Mouse (Mus musculus) left cerebral cortex, postnatal 36 days (tissue): ENCODE results near the gene Rps15. TPM values are rescaled to one million over a fixed set of nuclear protein-coding genes. Genes with fewer than 3 reads are reported as not detected.
"Not testable (repeated sequence)": the region's sequence is repeated elsewhere in the genome, so short reads cannot be mapped to it uniquely, and the experiment has no call there.

Experiments
- DNase-seq, 2 experiments: peaks; one replicate each; pipeline ENCODE4 v3.0.0; 2021 to 2022; ENCODE audit warnings: low spot score in 2 of 2, mixed read lengths in 1 of 2
- intact Hi-C: fragments of 180-260 bp; cut with DNase I; formaldehyde crosslinking; loops from one replicate; pipeline ENCODE4 v1.15.1; 2025
- total RNA-seq, 2 experiments: library from RNA; stranded (reverse); gene quantifications; 2 replicates each; pipeline ENCODE4 v1.2.3; 2021

Gene Rps15
- total RNA-seq, result 100 to 1,000 TPM; 799 to 946 TPM

GRCm38 (mm10) chr10:80292251-80293146 lies at the start of gene Rps15:
TSS of gene Rps15 (plus strand) at chr10:80292453.
- peak; percentile 92 for DNase-seq
- intact Hi-C loops, result no loop called here

GRCm38 (mm10) chr10:80242607-80243006 lies 49.6 kb upstream of the Rps15 start:
- DNase-seq, result no peak
- intact Hi-C loops, result no loop called here

- intact Hi-C loops, result loop anchor here (1.0 kb wide), 1 partner anchor 70 kb away; no protein-coding TSS in a partner anchor
- DNase-seq, result no peak
These were observed 47.4 kb upstream of the Rps15 start for GRCm38 (mm10) chr10:80244791-80245399.

GRCm38 (mm10) chr10:80245600-80245999 lies 46.7 kb upstream of the Rps15 start:
- DNase-seq, result peak; percentile 66 to 77
- intact Hi-C loops, result loop anchor here (1.0 kb wide), 1 partner anchor 70 kb away; no protein-coding TSS in a partner anchor

GRCm38 (mm10) chr10:80247849-80248248 lies 44.4 kb upstream of the Rps15 start:
- DNase-seq, result no peak
- intact Hi-C loops, result no loop called here

GRCm38 (mm10) chr10:80248437-80248836 lies 43.8 kb upstream of the Rps15 start:
- intact Hi-C loops, DNase-seq: not testable (repeated sequence)

- peak; percentile 94 to 97 for DNase-seq
- intact Hi-C loops, result no loop called here
These were observed 43.1 kb upstream of the Rps15 start, which contains the start of gene Ndufs7 for GRCm38 (mm10) chr10:80248971-80249640. TSS of gene Ndufs7 (plus strand) at chr10:80249121.

GRCm38 (mm10) chr10:80250059-80250458 lies 42.2 kb upstream of the Rps15 start:
- DNase-seq, result no peak
- intact Hi-C loops, result no loop called here

GRCm38 (mm10) chr10:80250573-80250972 lies 41.7 kb upstream of the Rps15 start:
- DNase-seq, result no peak
- intact Hi-C loops, result no loop called here

GRCm38 (mm10) chr10:80252011-80252410 lies 40.2 kb upstream of the Rps15 start:
- intact Hi-C loops, result no loop called here
- no peak for DNase-seq

- intact Hi-C loops, result no loop called here
- no peak for DNase-seq
These were observed 39.6 kb upstream of the Rps15 start for GRCm38 (mm10) chr10:80252493-80253274.

GRCm38 (mm10) chr10:80253551-80253950 lies 38.7 kb upstream of the Rps15 start:
- DNase-seq, result no peak
- intact Hi-C loops, result no loop called here

GRCm38 (mm10) chr10:80254331-80255297 lies 37.6 kb upstream of the Rps15 start:
- no peak for DNase-seq
- intact Hi-C loops, result no loop called here

GRCm38 (mm10) chr10:80255881-80256535 lies 36.2 kb upstream of the Rps15 start:
- intact Hi-C loops, result no loop called here
- no peak for DNase-seq

- DNase-seq, result no peak
- intact Hi-C loops, result no loop called here
These were observed 34.3 kb upstream of the Rps15 start for GRCm38 (mm10) chr10:80257936-80258335.

- no peak for DNase-seq
- intact Hi-C loops, result no loop called here
These were observed 33.3 kb upstream of the Rps15 start for GRCm38 (mm10) chr10:80258752-80259462.

GRCm38 (mm10) chr10:80259463-80259805 lies 32.8 kb upstream of the Rps15 start:
- intact Hi-C loops, result no loop called here
- DNase-seq, result no peak
